Comparison of ENCODE assay signal across 8 mouse cellular contexts in genomic region chr19:4100718-4101261, GRCm38 (mm10). TPM values are rescaled to one million over a fixed set of nuclear protein-coding genes. Genes with fewer than 3 reads are reported as not detected.
DNase-seq lines count a peak whose midpoint lies in the region; ATAC-seq and TF ChIP-seq lines count a peak whose summit lies in the region.

No protein-coding gene starts in this region.

- TF ChIP-seq POLR2A in lung, adult 2 months (IDR thresholded peaks at IDR 0.05; ENCODE audit: borderline replicate concordance, extremely low read depth, low read depth, low read length) = no peak
- no peak for TF ChIP-seq POLR2A in brain, embryonic 14.5 days (IDR thresholded peaks at IDR 0.05; ENCODE audit: borderline replicate concordance, extremely low read depth, insufficient read depth, insufficient read length, poor library complexity, severe bottlenecking)

- 5% methylated on average over 52 of the region's 52 CpGs for WGBS in lung, adult 2 months
- whole genome bisulfite sequencing in lung, embryonic 16.5 days = under 1% methylated on average over 52 of the region's 52 CpGs

- peak overlapping the region; percentile 73 for H3K4me2 ChIP-seq in lung, embryonic 16.5 days (ENCODE audit: low read depth, low read length)

- TF ChIP-seq CTCF in lung, adult 2 months (IDR thresholded peaks at IDR 0.05; ENCODE audit: insufficient read depth, low read length) = no peak
- TF ChIP-seq CTCF in brain, embryonic 14.5 days (IDR thresholded peaks at IDR 0.05; ENCODE audit: borderline replicate concordance, extremely low read depth, insufficient read depth, insufficient read length) = no peak

- no peak for DNase-seq in lung, adult 2 months
- DNase-seq in lung, postnatal 14 days = no peak
- peak; percentile 68 for DNase-seq in brain, embryonic 14.5 days (ENCODE audit: low read depth)
- DNase-seq in frontal cortex, postnatal 14 days (ENCODE audit: low spot score in 2 of 2) = peak; percentile 60 to 70
- DNase-seq in kidney, postnatal 4 days = peak; percentile 66 to 71
- peak; percentile 71 to 77 for DNase-seq in right cerebral cortex, adult 2 months (ENCODE audit: low spot score in 2 of 2)

- H3K4me3 ChIP-seq in lung, adult 2 months (replicated peaks; ENCODE audit: extremely low read depth, low read depth, low read length) = peak overlapping the region; percentile 48
- peak overlapping the region; percentile 54 for H3K4me3 ChIP-seq in lung, embryonic 16.5 days (ENCODE audit: low read length)

- no peak for ATAC-seq in lung, embryonic 16.5 days (ENCODE audit: low read depth)
- ATAC-seq in activated CD4-positive, CD25-positive, alpha-beta regulatory T cell, adult 4 months = no peak

- H3K27me3 ChIP-seq in lung, embryonic 16.5 days (ENCODE audit: control insufficient read depth, insufficient read depth, low read depth, low read length) = peaks cover 18% of the 10 kb centered on the region

- H3K9ac ChIP-seq in lung, embryonic 16.5 days (ENCODE audit: low read length) = peak overlapping the region; percentile 50

- H3K27ac ChIP-seq in lung, embryonic 16.5 days (ENCODE audit: low read length) = no peak overlapping the region

- no peaks in the 10 kb centered on the region for H3K36me3 ChIP-seq in lung, embryonic 16.5 days (ENCODE audit: control insufficient read depth, insufficient read depth, low read length)

- peaks cover 13% of the 10 kb centered on the region for H3K4me1 ChIP-seq in lung, adult 2 months (ENCODE audit: control insufficient read depth, insufficient read depth, low read length)
- H3K4me1 ChIP-seq in lung, embryonic 16.5 days (replicated peaks; ENCODE audit: control insufficient read depth, insufficient read depth, low read length) = peaks cover 26% of the 10 kb centered on the region

- H3K9me3 ChIP-seq in lung, embryonic 16.5 days (ENCODE audit: control insufficient read depth, low read length) = no peaks in the 10 kb centered on the region

RNA-seq across cellular contexts. Expression of gene Pitpnm1, which starts 1.0 kb away (rescaled TPM):
- 152 and 163 TPM in 2 replicates for polyA plus RNA-seq in lung, adult 2 months (2012; rRNA removed)
- 149 and 158 TPM in 2 replicates for polyA plus RNA-seq in brain, embryonic 14.5 days (2012; rRNA removed)
- 12.6 and 14.4 TPM in 2 replicates for polyA plus RNA-seq in lung, embryonic 16.5 days (2015; fragmentation: Nextera tagmentation; extraction: Ambion mirVana)
- 10 to 100 TPM; 89.9 to 91.4 TPM for polyA plus RNA-seq in activated CD4-positive, CD25-positive, alpha-beta regulatory T cell, adult 4 months (2017; shearing (Covaris generic))

RNA-seq across cellular contexts. Expression of gene Cdk2ap2, which starts 3.8 kb away (rescaled TPM):
- polyA plus RNA-seq in lung, adult 2 months (2012; rRNA removed) = 200 and 245 TPM in 2 replicates
- 56.1 and 82.2 TPM in 2 replicates for polyA plus RNA-seq in brain, embryonic 14.5 days (2012; rRNA removed)
- polyA plus RNA-seq in lung, embryonic 16.5 days (2015; fragmentation: Nextera tagmentation; extraction: Ambion mirVana) = 111 and 128 TPM in 2 replicates
- polyA plus RNA-seq in activated CD4-positive, CD25-positive, alpha-beta regulatory T cell, adult 4 months (2017; shearing (Covaris generic)) = 100 to 1,000 TPM; 372 to 419 TPM

RNA-seq across cellular contexts. Expression of gene Cabp2, which starts 19.4 kb away (rescaled TPM):
- 0.86 and 0.91 TPM in 2 replicates for polyA plus RNA-seq in lung, adult 2 months (2012; rRNA removed)
- polyA plus RNA-seq in brain, embryonic 14.5 days (2012; rRNA removed) = not detected in 2 replicates
- not detected in 2 replicates for polyA plus RNA-seq in lung, embryonic 16.5 days (2015; fragmentation: Nextera tagmentation; extraction: Ambion mirVana)
- polyA plus RNA-seq in activated CD4-positive, CD25-positive, alpha-beta regulatory T cell, adult 4 months (2017; shearing (Covaris generic)) = not detected

RNA-seq across cellular contexts. Expression of gene Aip, which starts 24.9 kb away (rescaled TPM):
- 108 and 123 TPM in 2 replicates for polyA plus RNA-seq in lung, adult 2 months (2012; rRNA removed)
- polyA plus RNA-seq in brain, embryonic 14.5 days (2012; rRNA removed) = 80.0 and 88.6 TPM in 2 replicates
- polyA plus RNA-seq in lung, embryonic 16.5 days (2015; fragmentation: Nextera tagmentation; extraction: Ambion mirVana) = 102 TPM in 2 replicates
- 100 to 1,000 TPM; 171 to 215 TPM for polyA plus RNA-seq in activated CD4-positive, CD25-positive, alpha-beta regulatory T cell, adult 4 months (2017; shearing (Covaris generic))

RNA-seq across cellular contexts. Expression of gene Gpr152, which starts 38.8 kb away (rescaled TPM):
- 0.05 and 0.08 TPM in 2 replicates for polyA plus RNA-seq in lung, adult 2 months (2012; rRNA removed)
- polyA plus RNA-seq in brain, embryonic 14.5 days (2012; rRNA removed) = 0.08 TPM in 2 replicates
- polyA plus RNA-seq in lung, embryonic 16.5 days (2015; fragmentation: Nextera tagmentation; extraction: Ambion mirVana) = not detected in 2 replicates
- polyA plus RNA-seq in activated CD4-positive, CD25-positive, alpha-beta regulatory T cell, adult 4 months (2017; shearing (Covaris generic)) = not detected

Comparison
In these comparisons a context has a peak if more than half of its experiments do, and no peak if none do; other contexts are left out.
1. DNase-seq: peak in brain, embryonic 14.5 days (single experiment), frontal cortex, postnatal 14 days (2 of 2), kidney, postnatal 4 days (2 of 2) and right cerebral cortex, adult 2 months (2 of 2); none in lung, adult 2 months (single experiment) and lung, postnatal 14 days (single experiment).